Mouse (Mus musculus): ENCODE measurements around the gene Sema4b.
A peak's percentile ranks its signal among the peaks of the same experiment; 100 is the strongest.

The Sema4b gene

DNA sequence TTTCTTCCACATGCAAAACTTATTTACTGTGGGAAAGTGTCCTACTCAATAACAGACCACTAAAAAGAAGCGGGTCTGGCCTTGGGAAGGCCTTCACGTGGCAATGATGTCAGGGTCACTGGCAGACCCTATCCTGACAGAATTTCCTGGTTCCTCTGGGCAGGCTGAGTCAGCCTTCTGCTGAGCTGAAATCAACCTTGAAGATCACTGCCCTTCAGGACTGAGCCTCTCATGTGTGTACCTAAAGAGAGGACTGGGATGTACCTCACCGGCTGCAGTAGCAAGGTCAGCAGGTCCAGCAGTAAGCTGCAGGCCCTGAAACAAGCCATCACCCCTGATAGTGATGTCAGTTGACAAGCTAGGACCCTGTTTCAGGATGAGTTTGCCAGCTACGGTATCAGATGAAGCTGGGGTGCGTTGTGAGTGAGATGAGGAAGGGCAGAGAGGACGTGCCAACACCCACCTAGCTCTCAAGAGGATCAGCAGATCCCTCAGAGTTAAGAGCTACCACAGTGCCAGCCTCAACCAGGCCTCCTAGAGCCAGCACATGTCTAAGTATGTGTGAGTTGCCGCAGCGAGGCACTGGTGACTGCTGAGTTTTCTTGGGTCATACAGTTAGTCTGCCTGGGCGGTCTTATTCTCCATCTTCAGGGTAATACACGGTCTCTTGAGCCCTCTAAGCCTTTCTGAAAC, 8.5 kb upstream of the Sema4b start:
- no peak for DNase-seq

DNA sequence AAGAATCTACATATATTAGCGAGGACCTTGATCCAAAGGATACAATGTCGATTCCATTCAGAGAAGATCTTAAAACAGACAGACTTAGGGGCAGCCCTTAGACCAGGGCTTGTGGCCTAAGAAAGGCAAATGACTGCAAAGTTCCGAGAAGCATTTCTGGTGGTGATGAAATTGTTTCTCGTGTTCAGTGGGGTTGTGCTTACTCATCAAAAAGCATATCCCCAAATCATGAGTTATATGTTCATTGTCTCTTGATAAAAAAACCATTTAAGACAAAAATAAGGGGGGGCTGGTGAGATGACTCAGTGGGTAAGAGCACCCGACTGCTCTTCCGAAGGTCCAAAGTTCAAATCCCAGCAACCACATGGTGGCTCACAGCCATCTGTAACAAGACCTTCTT, 7.3 kb upstream of the Sema4b start:
- no peak for DNase-seq

DNA sequence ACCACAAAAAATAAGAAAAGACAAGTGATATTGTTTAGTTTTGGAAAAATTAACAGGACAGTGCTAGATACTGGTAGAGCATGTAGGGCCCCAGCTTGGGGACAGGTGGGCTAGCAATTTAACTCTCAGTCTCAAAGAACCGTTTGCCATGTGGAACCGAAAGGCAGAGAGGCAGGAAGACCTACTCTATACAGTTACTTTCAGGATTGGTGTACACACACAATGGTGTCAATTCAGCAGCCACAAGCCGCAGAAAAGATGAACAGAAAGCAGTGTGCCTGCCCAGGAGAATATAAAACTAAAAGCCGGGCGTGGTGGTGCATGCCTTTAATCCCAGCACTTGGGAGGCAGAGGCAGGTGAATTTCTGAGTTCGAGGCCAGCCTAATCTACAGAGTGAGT, 6.9 kb upstream of the Sema4b start:
- DNase-seq: no peak

DNA sequence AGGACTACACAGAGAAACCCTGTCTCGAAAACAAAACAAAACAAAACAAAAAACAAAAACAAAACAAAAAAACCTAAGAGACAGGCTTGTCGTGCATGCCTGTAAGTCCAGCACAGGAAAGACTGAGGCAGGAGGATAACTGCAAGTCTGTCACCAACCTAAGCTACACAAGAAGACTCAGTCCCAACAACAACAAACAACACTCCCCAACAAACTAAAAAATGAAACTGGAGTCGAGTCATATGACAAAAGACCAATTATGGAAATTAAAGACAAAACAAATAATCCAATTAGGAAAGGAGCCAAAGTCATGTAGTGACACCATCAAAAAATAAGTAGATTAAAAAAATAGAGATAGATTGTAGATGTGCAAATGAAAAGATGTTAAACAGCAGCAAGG, 6.4 kb upstream of the Sema4b start:
- DNase-seq: no peak

DNA sequence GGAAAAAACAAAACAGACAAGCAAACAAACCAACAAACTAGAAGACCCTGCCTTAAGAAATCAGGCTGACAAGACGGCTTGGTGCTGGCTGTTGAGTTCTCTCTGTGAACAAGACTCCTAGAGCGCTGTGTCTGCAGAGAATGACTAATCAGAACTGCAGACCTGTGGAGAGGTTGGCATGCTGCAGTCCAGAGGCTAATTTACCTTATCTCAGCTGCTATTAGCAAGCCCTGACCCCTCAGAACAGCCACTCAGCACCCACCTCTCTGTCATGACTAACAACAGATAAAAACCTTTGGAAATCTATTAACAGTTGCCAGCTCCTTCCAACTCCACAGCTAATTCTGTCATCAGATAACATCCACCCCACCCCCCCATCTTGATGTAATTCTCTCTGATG, 5.6 kb upstream of the Sema4b start:
- DNase-seq: no peak

DNA sequence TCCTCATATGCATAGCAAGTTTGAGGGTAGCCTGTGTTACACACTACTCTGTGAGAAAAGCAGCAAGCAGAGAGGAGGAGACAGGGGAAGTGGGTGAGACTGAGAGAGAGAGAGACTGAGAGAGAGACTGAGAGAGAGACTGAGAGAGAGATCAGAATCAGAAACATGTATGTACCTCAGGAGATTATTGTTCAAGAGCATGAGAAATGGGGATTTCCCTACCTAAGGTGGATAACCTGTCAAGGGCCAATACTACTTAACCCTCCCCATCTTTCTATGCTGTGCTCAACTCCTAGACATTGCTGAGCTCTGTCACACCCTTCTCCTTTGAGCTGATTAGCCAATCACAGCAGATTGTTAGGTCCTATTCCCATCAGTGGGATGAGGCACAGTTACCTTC, 4.5 kb upstream of the Sema4b start:
- DNase-seq: no peak

DNA sequence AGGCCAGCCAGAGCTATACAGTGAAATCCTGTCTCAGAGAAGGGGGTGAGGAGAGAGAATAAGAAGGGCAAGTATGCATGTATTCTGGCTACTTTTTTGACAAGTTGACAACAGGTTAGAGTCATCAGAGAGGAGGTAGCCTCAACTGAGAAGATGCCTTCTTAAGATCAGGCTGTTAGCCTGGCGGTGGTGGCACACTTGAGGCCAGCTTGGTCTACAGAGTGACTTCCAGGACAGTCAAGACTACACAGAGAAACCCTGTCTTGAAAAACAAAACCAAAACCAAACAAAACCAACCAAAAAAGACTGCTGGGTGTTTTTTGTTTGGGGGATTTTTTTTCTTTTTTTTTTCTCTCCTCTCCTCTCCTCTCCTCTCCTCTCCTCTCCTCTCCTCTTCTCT, 3.2 kb upstream of the Sema4b start:
- DNase-seq: no peak

DNA sequence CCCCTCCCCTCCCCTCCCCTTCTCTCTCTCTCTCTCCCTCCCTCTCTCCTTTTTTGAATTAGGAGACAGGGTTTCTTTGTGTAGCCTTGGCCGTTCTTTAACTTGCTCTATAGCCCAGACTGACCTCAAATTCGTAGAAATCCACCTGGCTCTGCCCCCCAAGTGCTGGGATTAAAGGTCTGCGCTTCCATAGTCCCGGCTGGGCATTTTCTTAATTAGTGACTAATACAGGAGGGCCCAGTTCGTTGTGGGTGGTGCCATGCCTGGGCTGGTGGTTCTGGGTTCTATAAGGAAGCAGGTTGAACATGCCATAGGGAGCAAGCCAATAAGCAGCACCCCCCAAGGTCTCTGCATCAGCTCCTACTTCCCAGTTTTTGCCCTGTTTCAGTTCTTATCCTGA, 2.7 kb upstream of the Sema4b start:
- DNase-seq: no peak

DNA sequence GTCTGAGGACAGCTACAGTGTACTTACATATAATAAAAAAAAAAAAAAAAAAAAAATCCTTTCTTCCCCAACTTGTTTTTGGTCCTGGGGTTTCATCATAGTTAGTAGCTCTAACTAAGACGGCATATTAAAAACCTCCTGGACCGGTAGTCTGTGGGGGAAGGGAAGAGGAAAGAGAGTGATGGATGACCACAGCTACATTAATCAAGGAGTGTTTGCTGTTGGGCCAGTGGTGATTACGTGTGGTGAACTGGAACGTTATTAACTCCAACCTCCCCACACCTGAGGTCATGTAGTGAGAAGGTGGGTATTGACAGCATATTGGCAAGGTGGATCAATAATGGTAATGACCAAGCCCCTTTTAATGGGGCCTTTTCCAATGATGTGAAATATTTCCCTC, 2.1 kb upstream of the Sema4b start:
- no peak for DNase-seq

DNA sequence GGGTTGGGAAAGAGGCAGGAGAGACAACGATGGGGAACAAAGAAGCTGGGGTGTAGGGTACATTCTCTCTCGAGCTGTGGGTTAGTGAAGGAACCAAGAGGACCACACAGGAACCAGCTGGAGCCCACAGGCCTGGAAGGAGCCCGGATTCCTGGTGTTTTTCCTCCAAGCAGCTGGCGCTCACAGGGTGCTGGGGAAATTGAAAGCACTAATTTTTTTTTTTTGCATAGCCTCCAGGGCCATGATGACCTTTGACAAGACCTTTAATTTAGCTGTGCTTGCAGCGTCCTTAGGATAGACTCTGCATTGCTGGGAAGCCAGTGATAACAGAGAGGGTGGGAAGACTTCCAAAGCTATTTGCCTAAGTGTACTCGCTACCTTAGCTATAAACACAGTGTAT, 1.7 kb upstream of the Sema4b start:
- no peak for DNase-seq

DNA sequence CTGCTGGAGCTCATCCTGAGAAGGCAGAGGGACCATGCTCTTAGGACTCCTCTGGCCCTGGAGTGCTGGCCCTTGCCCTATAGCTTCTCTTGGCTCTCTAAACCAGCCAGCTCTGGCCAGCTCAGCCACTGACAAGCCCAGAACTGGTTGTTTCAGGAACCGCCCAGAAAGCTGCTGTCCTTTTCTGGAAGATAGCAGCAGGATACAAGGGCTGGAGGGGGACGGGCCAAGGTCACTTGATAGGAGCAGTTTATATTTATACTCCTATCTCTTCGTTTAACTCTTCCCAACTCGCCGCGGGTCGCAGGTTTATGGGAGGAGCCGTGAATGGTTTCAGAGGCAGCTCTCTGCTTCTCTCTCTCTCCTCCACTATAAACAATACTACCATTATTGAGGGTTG, 620 bp upstream of the Sema4b start:
- DNase-seq: no peak

DNA sequence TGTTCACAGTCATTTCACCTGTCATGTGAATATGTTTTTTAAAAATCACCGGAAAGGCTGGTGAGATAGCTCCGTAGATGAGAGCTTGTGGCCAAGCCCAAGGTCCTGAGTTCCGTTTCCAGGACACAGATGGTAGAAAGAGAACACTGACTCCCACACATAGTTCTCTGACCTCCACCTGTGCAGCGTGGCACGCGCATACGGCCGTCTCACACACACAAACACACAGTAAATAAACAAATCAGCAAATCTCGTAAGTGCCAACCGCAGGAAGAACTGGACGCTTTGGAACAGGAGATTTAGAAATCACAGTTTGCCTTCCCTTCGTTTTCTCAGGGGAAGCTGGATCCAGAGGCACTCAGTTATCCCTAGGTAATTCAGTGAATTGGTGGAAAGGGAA, 860 bp downstream of the Sema4b start:
- peak in 1 of 2 experiments; percentile 38 for DNase-seq

DNA sequence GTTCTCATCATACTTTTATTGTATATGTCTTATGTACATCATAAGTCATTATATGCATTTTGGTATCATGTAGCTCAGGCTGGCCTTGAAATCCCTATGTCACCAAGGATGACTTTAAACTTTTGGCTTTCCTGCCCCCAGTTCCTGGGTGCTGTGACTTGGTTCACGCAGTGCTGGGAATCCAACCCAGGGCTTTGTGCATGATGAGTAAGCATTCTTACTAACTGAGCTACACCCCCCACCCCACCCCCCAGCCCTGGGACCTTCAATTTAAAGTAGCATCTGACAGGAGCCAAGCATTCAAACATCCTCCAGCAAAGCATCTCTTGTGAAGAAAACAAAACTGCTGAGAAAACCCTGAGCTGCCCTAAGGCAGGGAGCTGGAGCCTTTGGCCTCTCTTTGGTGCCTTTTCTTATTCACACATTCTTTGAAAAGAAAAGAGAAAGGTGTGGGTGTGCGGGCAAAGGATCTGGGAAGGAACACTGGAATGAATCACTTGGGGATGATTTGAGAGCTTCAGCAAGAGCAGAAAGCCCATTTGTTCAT, 2.0 kb downstream of the Sema4b start:
- no peak for DNase-seq

DNA sequence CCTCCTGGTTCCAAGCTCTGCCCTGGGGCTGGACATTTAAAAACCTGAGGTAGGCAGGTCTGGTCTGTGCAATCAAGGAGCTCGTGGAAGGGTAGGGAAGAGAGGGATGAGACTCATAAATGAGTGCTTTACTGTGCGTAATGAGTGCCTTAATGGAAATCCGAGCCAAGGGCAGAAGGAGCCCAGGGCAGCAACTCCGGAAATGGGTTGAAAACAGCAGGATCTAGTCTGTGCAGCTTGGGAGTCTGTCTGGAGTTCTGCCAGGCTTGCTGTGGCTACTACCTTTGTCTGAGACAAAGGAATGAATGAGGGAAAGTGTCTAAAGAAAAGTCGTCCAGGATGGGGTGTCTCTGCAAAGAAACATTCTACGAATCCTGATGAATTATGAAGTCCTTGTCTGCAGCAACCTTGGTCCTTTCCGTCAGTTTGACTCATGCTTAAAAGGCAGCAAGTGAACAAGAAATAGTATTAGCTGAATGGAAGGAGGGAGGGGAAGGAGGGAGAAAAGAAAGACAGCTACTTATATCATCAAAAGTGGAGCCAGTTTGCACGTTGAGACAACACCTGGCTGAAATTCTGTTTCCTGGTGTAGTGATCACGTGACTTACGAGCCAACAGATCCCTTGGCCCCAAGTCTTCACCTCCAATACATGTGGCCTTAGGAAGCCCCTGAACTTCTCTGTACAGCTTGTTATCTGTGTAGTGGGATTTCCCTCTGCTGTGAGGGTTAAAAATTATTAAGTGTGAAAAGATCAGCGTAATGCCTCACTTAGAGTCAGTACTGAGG, 2.7 kb downstream of the Sema4b start:
- DNase-seq: no peak

DNA sequence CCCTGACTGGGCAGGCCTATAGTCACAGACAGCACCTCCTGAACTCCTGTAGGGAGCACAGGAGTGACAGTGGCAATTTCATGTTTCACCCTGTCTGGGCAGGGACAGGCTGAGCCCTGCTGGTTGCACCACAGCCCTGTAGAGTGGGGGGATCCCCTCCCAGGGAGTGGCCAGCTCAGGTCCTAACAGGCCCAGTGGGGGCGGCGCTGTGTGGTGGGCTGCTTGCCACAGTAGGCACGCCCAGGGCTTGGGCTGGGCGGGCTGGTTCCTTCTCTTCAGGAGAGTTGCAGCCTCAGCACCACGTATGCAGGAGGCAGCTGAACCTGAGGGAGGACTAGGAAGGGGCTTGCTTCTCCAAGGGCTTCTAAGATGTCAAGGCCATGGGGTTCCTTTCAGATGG, 4.8 kb downstream of the Sema4b start:
- no peak for DNase-seq

DNA sequence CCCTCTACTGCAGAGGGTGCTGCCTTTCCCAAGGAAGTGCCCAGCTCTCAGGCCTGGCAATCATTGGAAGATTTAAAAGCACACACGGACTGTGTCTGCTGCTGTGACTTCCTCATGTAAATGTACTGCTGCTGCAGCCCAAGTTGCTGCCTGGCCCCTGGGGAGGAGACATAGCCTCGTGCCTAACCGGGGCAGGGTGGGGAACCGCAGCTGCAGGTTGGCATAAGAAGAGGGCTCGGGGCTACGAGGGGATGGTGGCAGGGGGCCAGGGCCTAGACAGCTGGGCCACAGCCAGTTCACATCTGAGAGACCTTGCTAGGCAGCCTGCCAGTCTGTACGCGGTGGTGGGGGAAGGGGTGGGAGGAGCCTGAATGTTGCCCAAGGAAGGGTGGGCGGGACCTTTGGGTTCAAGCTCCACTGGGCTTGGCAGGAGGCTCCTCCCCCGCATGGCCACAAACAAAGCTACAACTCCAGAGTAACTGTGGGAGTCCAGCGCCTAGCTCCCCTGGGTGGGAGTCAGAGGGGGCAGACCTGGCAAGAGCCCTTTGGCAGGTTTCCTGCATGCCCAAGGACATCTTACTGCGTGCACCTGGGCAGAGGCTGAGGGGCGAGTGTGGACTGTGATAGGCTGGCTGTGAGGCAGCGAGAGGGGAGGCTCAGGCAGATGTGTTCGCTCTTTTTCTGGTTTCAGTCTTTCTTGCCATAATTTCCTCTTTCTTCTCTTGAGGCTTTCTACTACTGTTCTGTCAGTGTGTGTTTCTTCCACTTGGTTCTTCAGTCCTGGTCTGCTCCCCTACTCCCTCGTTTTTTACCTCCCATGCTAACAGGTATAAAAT, 5.8 kb downstream of the Sema4b start:
- peak in 1 of 2 experiments; percentile 36 for DNase-seq

DNA sequence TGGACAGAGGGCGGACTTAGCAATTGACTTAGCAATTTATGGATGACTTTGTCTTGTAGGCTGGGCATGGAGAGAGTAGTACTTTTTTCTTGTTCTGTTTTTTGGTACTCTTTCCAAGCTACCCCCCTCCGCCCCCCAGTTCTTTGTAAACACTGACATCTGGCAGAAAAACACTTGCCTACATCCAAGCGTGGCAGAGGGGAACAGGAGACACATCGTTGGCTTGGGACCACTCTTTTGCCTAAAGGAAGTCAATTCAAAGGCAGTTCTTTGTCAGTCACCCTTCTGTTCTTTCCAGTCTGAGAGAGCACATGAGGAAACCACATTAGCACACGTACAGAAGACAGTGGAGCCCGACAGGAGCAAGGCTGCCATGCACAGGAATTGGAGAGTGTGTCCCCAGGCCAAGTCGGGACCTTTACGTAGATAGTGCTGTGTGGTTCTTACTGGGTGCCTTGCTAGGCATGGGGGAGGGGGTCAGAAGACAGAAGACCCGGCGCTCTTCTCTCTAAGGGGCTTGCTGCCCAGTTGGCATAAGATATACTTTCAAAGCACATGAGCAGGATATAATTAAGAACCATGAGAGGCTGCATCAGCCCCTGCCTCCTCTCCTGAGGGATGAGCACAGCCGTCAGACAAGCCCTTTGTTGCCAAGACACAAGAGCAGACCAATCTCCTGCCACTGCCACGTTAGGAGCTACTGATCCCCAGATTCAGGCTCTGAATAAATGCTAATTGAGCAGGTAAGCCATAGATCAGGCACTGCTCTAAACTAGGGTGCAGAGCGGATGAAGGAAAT, 7.5 kb downstream of the Sema4b start:
- no peak for DNase-seq

DNA sequence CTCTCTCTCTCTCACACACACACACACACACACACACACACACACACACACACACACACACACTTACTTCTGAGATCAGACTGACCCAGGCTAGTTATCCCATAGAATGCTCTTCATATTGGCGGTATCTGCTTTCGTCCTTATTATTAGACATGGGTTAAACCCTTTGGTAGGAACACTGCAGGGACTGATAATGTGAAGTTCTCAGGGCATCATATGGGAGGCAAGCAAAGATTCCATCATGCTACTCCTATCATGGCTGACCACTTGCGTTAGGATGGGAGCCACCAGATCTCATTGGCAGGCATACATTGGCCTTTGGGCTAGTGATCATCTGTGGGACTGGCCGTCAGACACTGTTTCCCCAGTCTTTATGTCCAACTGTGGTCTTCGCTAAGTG, 8.5 kb downstream of the Sema4b start:
- DNase-seq: no peak

DNA sequence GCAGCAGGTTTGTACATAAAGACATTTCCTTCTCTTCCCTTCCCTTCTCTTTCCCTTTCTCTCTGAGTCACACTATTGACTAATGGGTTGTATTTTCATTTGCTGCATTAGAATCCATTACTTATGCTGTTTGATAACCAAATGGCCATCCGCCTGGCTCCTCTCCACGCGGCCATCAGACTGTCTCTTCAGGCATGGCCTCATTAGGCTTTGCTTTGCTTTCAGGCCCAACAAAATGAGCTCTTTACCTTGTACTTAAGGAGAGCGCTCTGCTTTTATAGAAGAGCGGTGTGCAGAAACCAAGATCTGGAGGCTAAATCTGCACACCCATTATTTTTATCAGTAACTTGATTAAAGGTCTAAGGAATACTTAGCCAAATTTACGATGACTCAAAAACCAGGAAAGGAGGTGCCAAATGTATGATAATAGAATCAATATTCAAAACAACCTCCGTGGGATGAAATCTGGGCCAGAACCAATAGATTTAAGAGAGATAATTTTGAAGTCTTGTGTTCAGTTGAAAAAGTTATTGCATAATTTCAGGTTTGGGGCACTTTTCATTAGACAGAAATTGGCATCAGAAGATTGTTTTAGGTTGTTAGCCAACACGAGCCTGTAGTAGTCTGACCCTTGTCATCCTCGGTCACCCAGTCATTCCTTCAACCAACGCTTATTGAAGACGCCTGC, 9.1 kb downstream of the Sema4b start:
- no peak for DNase-seq

DNA sequence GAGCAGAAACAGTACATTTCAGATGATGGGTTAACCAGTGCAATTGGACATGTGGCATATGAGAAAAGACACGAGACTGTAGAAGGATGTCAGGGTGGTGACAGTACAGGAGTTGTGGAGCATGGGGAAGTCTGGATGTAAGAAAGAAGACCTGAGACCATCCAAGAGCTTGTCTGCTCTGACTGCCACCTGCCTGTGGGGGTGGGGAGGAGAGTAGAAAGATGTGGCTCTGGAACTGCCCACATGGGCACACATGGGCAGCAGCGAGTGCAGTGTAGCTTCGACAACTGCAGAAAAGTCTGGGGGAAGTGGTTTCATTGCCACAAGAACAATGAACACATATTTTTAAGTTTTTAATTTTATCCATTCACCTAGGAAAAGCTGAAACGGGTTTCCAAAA, 10.7 kb downstream of the Sema4b start:
- no peak for DNase-seq

DNA sequence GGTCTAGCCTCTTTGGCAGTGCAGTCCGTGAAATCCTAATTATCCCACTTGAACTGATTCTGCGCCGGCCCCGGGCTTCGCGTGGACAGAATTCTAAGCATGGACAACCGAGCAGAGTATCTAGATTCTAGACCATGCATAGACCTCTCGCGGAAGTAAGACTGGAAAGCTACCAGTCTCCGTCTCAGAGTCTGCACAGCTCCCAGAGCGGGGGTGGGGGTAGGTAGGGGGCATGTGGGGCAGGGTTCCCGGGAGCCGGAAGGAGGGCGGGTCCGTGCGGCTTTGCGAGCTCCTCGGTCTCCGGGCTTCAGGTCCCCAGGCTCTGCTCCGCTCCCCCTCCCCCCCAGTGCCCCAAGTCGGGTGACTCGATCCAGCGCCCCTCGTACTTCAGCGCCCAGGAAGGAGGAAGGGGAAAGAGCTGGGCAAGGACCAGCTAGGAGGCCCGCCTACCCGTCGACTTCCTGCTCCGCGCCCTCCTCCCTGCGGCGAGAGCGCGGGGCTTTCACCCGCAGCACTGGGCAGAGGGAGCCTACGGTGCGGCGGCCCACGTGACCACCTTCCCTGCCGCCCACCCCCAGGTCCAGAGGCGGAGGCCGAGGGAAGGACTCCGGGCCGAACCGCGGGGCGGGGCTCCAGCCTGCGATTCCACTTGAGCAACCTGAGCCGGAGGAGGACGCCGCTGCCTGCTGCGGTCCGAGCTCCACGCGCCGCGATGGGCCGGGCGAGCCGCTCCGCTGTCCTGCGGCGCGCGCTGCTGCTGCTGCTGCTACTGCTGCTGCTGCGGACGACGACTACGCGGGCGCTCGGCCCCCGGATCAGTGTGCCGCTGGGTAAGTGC, 11.5 kb downstream of the Sema4b start:
- DNase-seq: peak; percentile 76 to 77

Measured in cerebellum, adult 18-20 months (tissue).